In genomic region chr8:104250439-104251367, GRCm38 (mm10) we compare ENCODE assay signal across 8 mouse cellular contexts. TPM values are rescaled to one million over a fixed set of nuclear protein-coding genes. Genes with fewer than 3 reads are reported as not detected.
DNase-seq lines count a peak whose midpoint lies in the region; ATAC-seq and TF ChIP-seq lines count a peak whose summit lies in the region.

Cklf (plus strand) TSS chr8:104250861.

- DNase-seq in CD4-positive, CD25-positive, alpha-beta regulatory T cell, adult 2 months (ENCODE audit: low read depth, low spot score), result peak; percentile 91
- peak; percentile 57 for DNase-seq in brain, embryonic 18.5 days (ENCODE audit: low read depth, low spot score)
- DNase-seq in kidney, postnatal 10 days, result peak; percentile 93
- DNase-seq in liver, embryonic 14.5 days (ENCODE audit: low read depth in 3 of 3, low spot score in 3 of 3), result peak; percentile 81 to 84 (median 82)
- peak; percentile 96 for DNase-seq in neural tube, embryonic 11.5 days (ENCODE audit: low spot score)
- peak; percentile 92 for DNase-seq in stomach, postnatal 0 days (ENCODE audit: low spot score)

- no peaks in the 10 kb centered on the region for H3K27me3 ChIP-seq in heart, embryonic 13.5 days (replicated peaks)
- no peaks in the 10 kb centered on the region for H3K27me3 ChIP-seq in liver, embryonic 14.5 days (ENCODE audit: control insufficient read depth, insufficient read depth, low read length)
- no peaks in the 10 kb centered on the region for H3K27me3 ChIP-seq in neural tube, embryonic 11.5 days (ENCODE audit: control insufficient read depth, insufficient read depth, low read length)
- H3K27me3 ChIP-seq in stomach, postnatal 0 days (ENCODE audit: control insufficient read depth, insufficient read depth, low read length), result no peaks in the 10 kb centered on the region

- WGBS in heart, embryonic 13.5 days, result 3% methylated on average over 41 of the region's 41 CpGs
- 4% methylated on average over 41 of the region's 41 CpGs for WGBS in liver, embryonic 14.5 days (ENCODE audit: insufficient replicate concordance)
- 4% methylated on average over 41 of the region's 41 CpGs for WGBS in neural tube, embryonic 11.5 days
- 4% methylated on average over 41 of the region's 41 CpGs for WGBS in stomach, postnatal 0 days

- peak; percentile 86 for ATAC-seq in erythroid progenitor cell, adult 5-6 weeks (replicated peaks; ENCODE audit: low FRiP score, poor library complexity, severe bottlenecking)
- peak; percentile 72 for ATAC-seq in heart, embryonic 13.5 days (ENCODE audit: extremely low read depth, insufficient number of reproducible peaks, low FRiP score, low TSS enrichment)
- peak; percentile 83 for ATAC-seq in liver, embryonic 14.5 days (ENCODE audit: insufficient read depth)
- peak; percentile 85 for ATAC-seq in neural tube, embryonic 11.5 days (ENCODE audit: insufficient read depth, low FRiP score, low TSS enrichment)
- peak; percentile 85 for ATAC-seq in stomach, postnatal 0 days (ENCODE audit: low FRiP score, low TSS enrichment)

- peak within 1 kb of the TSS; percentile 88 for H3K9ac ChIP-seq in heart, embryonic 13.5 days
- peak within 1 kb of the TSS; percentile 75 for H3K9ac ChIP-seq in liver, embryonic 14.5 days (replicated peaks)
- H3K9ac ChIP-seq in neural tube, embryonic 11.5 days (ENCODE audit: low read length), result peak within 1 kb of the TSS; percentile 69
- peak within 1 kb of the TSS; percentile 61 for H3K9ac ChIP-seq in stomach, postnatal 0 days (ENCODE audit: low read length)

- H3K4me1 ChIP-seq in heart, embryonic 13.5 days, result peaks cover 25% of the 10 kb centered on the region
- H3K4me1 ChIP-seq in liver, embryonic 14.5 days (replicated peaks; ENCODE audit: control insufficient read depth in 2 of 2, insufficient read depth in 2 of 2, low read length in 1 of 2), result peaks cover 9 to 24% of the 10 kb centered on the region in 2 experiments
- peaks cover 8% of the 10 kb centered on the region; the same call in 1 of the 2 replicates for H3K4me1 ChIP-seq in neural tube, embryonic 11.5 days (ENCODE audit: control insufficient read depth, insufficient read depth, low read length)
- H3K4me1 ChIP-seq in stomach, postnatal 0 days (replicated peaks; ENCODE audit: control insufficient read depth, insufficient read depth), result peaks cover 6% of the 10 kb centered on the region

- TF ChIP-seq EP300 in liver, embryonic 14.5 days (IDR thresholded peaks at IDR 0.05; ENCODE audit: low read depth), result no peak
- no peak for TF ChIP-seq EP300 in stomach, postnatal 0 days (optimal IDR thresholded peaks at IDR 0.05)

- peak; percentile 34; the same call in 1 of the 2 replicates for TF ChIP-seq CTCF in liver, embryonic 14.5 days (IDR thresholded peaks at IDR 0.05; ENCODE audit: low read depth)
- TF ChIP-seq CTCF in stomach, postnatal 0 days (IDR thresholded peaks at IDR 0.05; ENCODE audit: low read depth), result peak; percentile 56

- H3K4me2 ChIP-seq in heart, embryonic 13.5 days, result peak within 1 kb of the TSS; percentile 76
- peak within 1 kb of the TSS; percentile 84 for H3K4me2 ChIP-seq in liver, embryonic 14.5 days (ENCODE audit: low read depth)
- peak within 1 kb of the TSS; percentile 74 for H3K4me2 ChIP-seq in neural tube, embryonic 11.5 days (ENCODE audit: low read depth)
- H3K4me2 ChIP-seq in stomach, postnatal 0 days (replicated peaks; ENCODE audit: low read depth), result peak within 1 kb of the TSS; percentile 63

- no peaks in the 10 kb centered on the region for H3K9me3 ChIP-seq in heart, embryonic 13.5 days
- no peaks in the 10 kb centered on the region for H3K9me3 ChIP-seq in liver, embryonic 14.5 days (ENCODE audit: control insufficient read depth, low read length)
- no peaks in the 10 kb centered on the region for H3K9me3 ChIP-seq in neural tube, embryonic 11.5 days (ENCODE audit: control insufficient read depth, low read length)
- H3K9me3 ChIP-seq in stomach, postnatal 0 days (ENCODE audit: control insufficient read depth, low read length), result no peaks in the 10 kb centered on the region

- peak within 1 kb of the TSS; percentile 68 for H3K4me3 ChIP-seq in heart, embryonic 13.5 days
- peak within 1 kb of the TSS; percentile 68 to 99 for H3K4me3 ChIP-seq in liver, embryonic 14.5 days (ENCODE audit: insufficient read depth in 1 of 2, low read depth in 2 of 2, low read length in 2 of 2)
- peak within 1 kb of the TSS; percentile 65 for H3K4me3 ChIP-seq in neural tube, embryonic 11.5 days (ENCODE audit: low read depth, low read length)
- H3K4me3 ChIP-seq in stomach, postnatal 0 days (ENCODE audit: low read depth, low read length), result peak within 1 kb of the TSS; percentile 56

- 0 out of 2 replicates have a peak, but pooled peaks cover 4% of the 10 kb centered on the region for H3K36me3 ChIP-seq in heart, embryonic 13.5 days
- no peaks in the 10 kb centered on the region for H3K36me3 ChIP-seq in liver, embryonic 14.5 days (replicated peaks; ENCODE audit: control insufficient read depth, insufficient read depth, low read depth)
- H3K36me3 ChIP-seq in neural tube, embryonic 11.5 days (ENCODE audit: control insufficient read depth, insufficient read depth, low read length), result no peaks in the 10 kb centered on the region
- H3K36me3 ChIP-seq in stomach, postnatal 0 days (ENCODE audit: control insufficient read depth, insufficient read depth, low read length), result no peaks in the 10 kb centered on the region

- H3K27ac ChIP-seq in heart, embryonic 13.5 days (replicated peaks), result peak within 1 kb of the TSS; percentile 71
- H3K27ac ChIP-seq in liver, embryonic 14.5 days, result peak within 1 kb of the TSS; percentile 50
- H3K27ac ChIP-seq in neural tube, embryonic 11.5 days (ENCODE audit: low read depth, low read length), result 0 out of 2 replicates have a peak within 1 kb of the TSS, but pooled peaks have one; percentile 11
- H3K27ac ChIP-seq in stomach, postnatal 0 days (replicated peaks), result peak within 1 kb of the TSS; percentile 74

RNA-seq across cellular contexts. Expression of gene Cklf, which starts in this region (rescaled TPM):
- total RNA-seq in erythroid progenitor cell, adult 5-6 weeks (2015; ENCODE audit: low replicate concordance), result 28.1 and 44.4 TPM in 2 replicates
- 13.5 and 23.4 TPM in 2 replicates for total RNA-seq in erythroid progenitor cell, adult 5-6 weeks (2017; ENCODE audit: low replicate concordance)
- 25.6 and 35.1 TPM in 2 replicates for polyA plus RNA-seq in heart, embryonic 13.5 days (2015; fragmentation: Nextera tagmentation; extraction: Ambion mirVana)
- 10.2 and 13.6 TPM in 2 replicates for polyA plus RNA-seq in liver, embryonic 14.5 days (2012; rRNA removed)
- polyA plus RNA-seq in liver, embryonic 14.5 days (2014; fragmentation: Nextera tagmentation; extraction: Ambion mirVana), result 16.5 and 17.9 TPM in 2 replicates
- 30.8 and 35.3 TPM in 2 replicates for polyA plus RNA-seq in neural tube, embryonic 11.5 days (2014; fragmentation: Nextera tagmentation; extraction: Ambion mirVana)
- 24.1 and 25.3 TPM in 2 replicates for polyA plus RNA-seq in stomach, postnatal 0 days (2015; fragmentation: Nextera tagmentation; extraction: Ambion mirVana)

Comparison
In these comparisons a context has a peak if more than half of its experiments do, and no peak if none do; other contexts are left out.
1. Peak in every context shown above with its lines: DNase-seq, ATAC-seq, H3K4me3 ChIP-seq and H3K27ac ChIP-seq.
2. H3K27ac ChIP-seq: peak in every context shown above with its lines; median percentile 74 in stomach, postnatal 0 days; 71 in heart, embryonic 13.5 days; 50 in liver, embryonic 14.5 days; 11 in neural tube, embryonic 11.5 days.